Mouse (Mus musculus) adrenal gland, adult 8-10 months (tissue): ENCODE measurements around the gene Elf2. TPM values are rescaled to one million over a fixed set of nuclear protein-coding genes. Genes with fewer than 3 reads are reported as not detected.
A peak's percentile ranks its signal among the peaks of the same experiment; 100 is the strongest.

ENCODE experiments used
- DNase-seq: peaks from one replicate; pipeline ENCODE4 v3.0.0; 2022
- total RNA-seq, 4 experiments: library from RNA; stranded (reverse); gene quantifications; 2 replicates each; pipeline ENCODE4 v1.2.4; 2022

Gene Elf2
- total RNA-seq, 4 experiments from 2014 or later: 57.5 to 93.6 (median 80.2) TPM

- DNase-seq: peak; percentile 81
Measured at GRCm38 (mm10) chr3:51277201-51278150, 63.0 kb downstream of the Elf2 start.

- peak; percentile 53 for DNase-seq
Measured at GRCm38 (mm10) chr3:51276421-51277111, 63.9 kb downstream of the Elf2 start.

- DNase-seq: peak; percentile 99
Measured at GRCm38 (mm10) chr3:51275956-51276398, 64.5 kb downstream of the Elf2 start.

GRCm38 (mm10) chr3:51270069-51270817 is 70.2 kb downstream of the Elf2 start:
- no peak for DNase-seq

GRCm38 (mm10) chr3:51268434-51268833 is 72.0 kb downstream of the Elf2 start:
- DNase-seq: no peak

GRCm38 (mm10) chr3:51262942-51263341 is 77.5 kb downstream of the Elf2 start:
- DNase-seq: no peak

GRCm38 (mm10) chr3:51258070-51258469 is 82.4 kb downstream of the Elf2 start:
- no peak for DNase-seq

GRCm38 (mm10) chr3:51256450-51256849 is 84.0 kb downstream of the Elf2 start:
- no peak for DNase-seq

- no peak for DNase-seq
Measured at GRCm38 (mm10) chr3:51254784-51255183, 85.7 kb downstream of the Elf2 start.

GRCm38 (mm10) chr3:51252689-51253402 is 87.6 kb downstream of the Elf2 start:
- no peak for DNase-seq

- DNase-seq: no peak
Measured at GRCm38 (mm10) chr3:51252223-51252622, 88.2 kb downstream of the Elf2 start.

- no peak for DNase-seq
Measured at GRCm38 (mm10) chr3:51251057-51251456, 89.4 kb downstream of the Elf2 start.

GRCm38 (mm10) chr3:51249866-51250265 is 90.6 kb downstream of the Elf2 start:
- DNase-seq: no peak

GRCm38 (mm10) chr3:51249460-51249859 is 91.0 kb downstream of the Elf2 start:
- no peak for DNase-seq

- no peak for DNase-seq
Measured at GRCm38 (mm10) chr3:51248600-51248999, 91.9 kb downstream of the Elf2 start.

- DNase-seq: no peak
Measured at GRCm38 (mm10) chr3:51247704-51248103, 92.8 kb downstream of the Elf2 start.

GRCm38 (mm10) chr3:51239541-51239940 is 100.9 kb downstream of the Elf2 start:
- no peak for DNase-seq

- no peak for DNase-seq
Measured at GRCm38 (mm10) chr3:51238515-51238914, 101.9 kb downstream of the Elf2 start.

GRCm38 (mm10) chr3:51234752-51235055 is 105.8 kb downstream of the Elf2 start:
- no peak for DNase-seq

GRCm38 (mm10) chr3:51233918-51234751 is 106.3 kb downstream of the Elf2 start:
- peak; percentile 70 for DNase-seq

GRCm38 (mm10) chr3:51233474-51233873 is 107.0 kb downstream of the Elf2 start:
- peak; percentile 65 for DNase-seq
